Mouse (Mus musculus) midbrain, embryonic 16.5 days (tissue): ENCODE results near the gene Cd200r3. TPM values are rescaled to one million over a fixed set of nuclear protein-coding genes. Genes with fewer than 3 reads are reported as not detected.

Source experiments
- ATAC-seq: fragments of 200-750 bp; cut with Nextera tagmentation; 2 replicates; pipeline ENCODE4 v1.8.0; 2017; ENCODE audit warnings: moderate TSS enrichment
- H3K27ac ChIP-seq: fragments of 300-500 bp; sonication (generic); 2 replicates; pipeline ENCODE4 v1.5.1; 2014; ENCODE audit warnings: mild to moderate bottlenecking, low read length, mixed read lengths
- H3K27me3 ChIP-seq: fragments of 300-500 bp; sonication (generic); 2 replicates; pipeline ENCODE4 v1.6.1; 2014; ENCODE audit warnings: low read depth, low read length, mixed read lengths; ENCODE audit not compliant: control insufficient read depth, insufficient read depth
- H3K36me3 ChIP-seq: fragments of 300-500 bp; sonication (generic); 2 replicates; pipeline ENCODE4 v1.6.1; 2014; ENCODE audit warnings: mild to moderate bottlenecking, low read length, moderate library complexity, mixed read lengths; ENCODE audit not compliant: control insufficient read depth, insufficient read depth
- H3K4me1 ChIP-seq: fragments of 300-500 bp; sonication (generic); 2 replicates; pipeline ENCODE4 v1.6.1; 2014; ENCODE audit warnings: mild to moderate bottlenecking, low read length, mixed read lengths; ENCODE audit not compliant: control insufficient read depth, insufficient read depth
- H3K4me2 ChIP-seq: fragments of 300-500 bp; sonication (generic); 2 replicates; pipeline ENCODE4 v1.6.1; 2014; ENCODE audit warnings: mild to moderate bottlenecking, low read length, mixed read lengths
- H3K4me3 ChIP-seq: fragments of 300-500 bp; sonication (generic); 2 replicates; pipeline ENCODE4 v1.5.1; 2014; ENCODE audit warnings: low read depth, mild to moderate bottlenecking, low read length, moderate library complexity, mixed read lengths
- H3K9ac ChIP-seq: fragments of 300-500 bp; sonication (generic); 2 replicates; pipeline ENCODE4 v1.6.1; 2014; ENCODE audit warnings: low read depth, low read length, mixed read lengths
- H3K9me3 ChIP-seq: fragments of 300-500 bp; sonication (generic); replicated peaks from 2 replicates; pipeline ENCODE4 v1.6.1; 2014; ENCODE audit warnings: mild to moderate bottlenecking, low read length, mixed read lengths; ENCODE audit not compliant: control insufficient read depth, poor library complexity, severe bottlenecking
- WGBS: fragments of 180-500 bp; shearing (Covaris S2); extraction: QIAGEN DNeasy Blood & Tissue Kit; methylation state at CpG from one replicate; pipeline ENCODE4 v1.1.7; 2014; 5-methylcytosine and 5-hydroxymethylcytosine counted together
- polyA plus RNA-seq: library from polyadenylated mRNA; unstranded; fragments of >200 nt; fragmentation: Nextera tagmentation; extraction: Ambion mirVana; gene quantifications from 2 replicates; pipeline ENCODE4 v1.2.1, GENCODE M21; 2015

The Cd200r3 gene
- polyA plus RNA-seq, 1 experiment from 2014 or later, result not detected

- H3K4me3 ChIP-seq, result no peak overlapping the region
- no peaks in the 10 kb centered on the region for H3K36me3 ChIP-seq
- H3K27me3 ChIP-seq, result no peaks in the 10 kb centered on the region
- H3K27ac ChIP-seq, result no peak overlapping the region
- no peaks in the 10 kb centered on the region for H3K4me1 ChIP-seq
- no peak overlapping the region for H3K9ac ChIP-seq
- no peak for ATAC-seq
- no peaks in the 10 kb centered on the region for H3K9me3 ChIP-seq
- H3K4me2 ChIP-seq, result no peak overlapping the region
Observed at GRCm38 (mm10) chr16:44984111-44984510, 40.6 kb downstream of the Cd200r3 start.

DNA sequence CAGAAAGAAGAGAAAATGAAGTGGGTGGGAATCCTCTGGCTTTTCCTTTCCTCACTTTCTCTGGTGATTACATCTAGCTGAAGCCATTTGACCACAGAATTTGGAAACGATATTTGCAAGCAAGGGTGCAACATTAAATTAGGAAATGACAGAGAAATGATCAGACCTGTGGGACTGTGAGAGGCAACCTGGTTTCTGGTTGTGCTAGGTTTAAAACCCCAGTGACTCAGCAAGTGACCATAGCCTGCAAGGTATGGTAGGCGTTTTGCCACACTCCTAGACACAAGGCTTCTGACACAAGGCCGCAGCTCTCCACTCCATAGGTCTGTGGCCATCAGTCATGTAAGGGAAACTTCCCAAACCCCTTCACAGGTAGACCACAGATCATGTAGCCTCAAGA is 41.4 kb downstream of the Cd200r3 start:
- Histone ChIP-seq H3K4me2 (no peak overlapping the region), H3K9ac (no peak overlapping the region), H3K4me3 (no peak overlapping the region), H3K9me3 (no peaks in the 10 kb centered on the region), H3K27me3 (no peaks in the 10 kb centered on the region), H3K4me1 (no peaks in the 10 kb centered on the region), H3K27ac (no peak overlapping the region), H3K36me3 (no peaks in the 10 kb centered on the region)
- WGBS, result 85% methylated on average over 3 of the region's 3 CpGs
- ATAC-seq, result no peak

- H3K9ac ChIP-seq, result no peak overlapping the region
- no peak overlapping the region for H3K4me2 ChIP-seq
- H3K27ac ChIP-seq, result no peak overlapping the region
- no peaks in the 10 kb centered on the region for H3K9me3 ChIP-seq
- H3K27me3 ChIP-seq, result no peaks in the 10 kb centered on the region
- ATAC-seq, result no peak
- no peaks in the 10 kb centered on the region for H3K4me1 ChIP-seq
- 68% methylated on average over 2 of the region's 2 CpGs for WGBS
- no peak overlapping the region for H3K4me3 ChIP-seq
- H3K36me3 ChIP-seq, result no peaks in the 10 kb centered on the region
Observed at GRCm38 (mm10) chr16:44986029-44986428, 42.6 kb downstream of the Cd200r3 start.

DNA sequence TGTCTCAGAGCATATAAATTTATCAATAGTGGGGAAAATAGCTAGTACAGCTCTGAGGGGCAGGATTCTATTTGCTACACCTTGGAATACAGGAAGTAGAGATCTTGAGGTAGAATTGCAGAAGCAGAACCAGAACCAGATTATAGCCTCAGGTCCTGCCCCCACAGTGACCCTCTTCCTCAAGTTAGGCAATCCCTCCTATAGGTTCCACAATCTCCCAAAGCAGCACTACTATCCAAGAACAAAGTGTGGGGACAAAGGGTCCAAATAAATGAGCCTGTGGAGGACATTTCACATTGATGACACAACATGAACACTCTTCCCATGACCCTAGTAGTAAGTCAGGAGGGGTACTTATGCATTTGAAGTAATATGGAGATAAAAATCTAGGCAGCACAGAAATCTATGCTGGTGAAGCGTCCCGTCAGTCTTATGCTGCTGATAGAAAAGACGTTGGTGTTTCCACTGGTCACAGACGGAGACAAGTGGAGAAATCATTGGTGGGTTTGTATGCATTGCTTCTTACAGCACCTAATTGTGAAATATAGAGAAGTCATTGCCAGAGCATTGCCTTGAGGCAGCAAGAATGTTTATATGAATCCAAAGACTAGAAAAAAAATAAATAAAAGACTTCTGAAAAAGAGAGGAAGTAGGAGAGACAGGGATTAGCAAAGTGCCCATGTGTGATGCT is 45.3 kb downstream of the Cd200r3 start:
- ATAC-seq, result no peak
- WGBS, result 94% methylated on average over 4 of the region's 4 CpGs
- H3K27ac ChIP-seq, result no peak overlapping the region

DNA sequence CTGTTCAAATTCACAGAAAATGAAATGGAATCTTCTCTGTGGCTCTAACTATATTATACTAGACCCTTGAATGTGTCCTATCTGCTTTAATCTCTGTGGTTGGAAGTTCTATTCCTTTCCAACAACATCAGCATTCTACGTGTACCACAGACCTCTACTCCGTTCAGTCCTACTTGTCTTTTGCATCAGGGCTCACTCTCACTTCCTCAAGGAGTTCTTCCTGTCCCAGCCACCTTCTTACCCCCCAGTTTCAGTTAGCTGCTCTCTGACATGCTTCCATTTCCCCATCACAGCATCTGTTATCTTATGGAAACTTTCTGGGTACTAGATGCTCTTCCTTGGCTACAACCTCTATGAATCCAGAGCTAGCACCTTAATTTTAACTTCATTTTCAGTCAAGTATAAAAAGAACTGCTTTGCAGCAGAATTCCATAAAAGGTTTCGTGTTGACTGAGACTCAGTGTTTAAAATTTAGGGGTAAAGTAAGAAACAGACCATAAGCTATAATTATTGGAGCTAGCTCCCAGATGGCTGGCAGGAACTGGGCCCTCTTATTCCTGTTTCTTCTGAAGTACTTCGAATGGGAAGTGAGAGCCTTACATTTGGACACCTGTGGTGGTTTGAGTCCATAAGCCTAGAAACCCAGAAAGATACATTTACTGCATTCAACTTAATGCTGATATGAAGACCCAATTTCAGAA is 50.0 kb downstream of the Cd200r3 start:
- ATAC-seq, result no peak
- H3K4me2 ChIP-seq, result no peak overlapping the region
- H3K9ac ChIP-seq, result no peak overlapping the region
- H3K27ac ChIP-seq, result no peak overlapping the region
- H3K4me3 ChIP-seq, result no peak overlapping the region
- H3K36me3 ChIP-seq, result no peaks in the 10 kb centered on the region
- H3K9me3 ChIP-seq, result no peaks in the 10 kb centered on the region
- H3K27me3 ChIP-seq, result no peaks in the 10 kb centered on the region
- H3K4me1 ChIP-seq, result no peaks in the 10 kb centered on the region
- WGBS, result 91% methylated on average over 4 of the region's 4 CpGs

More for the DNA sequence above, 45.3 kb downstream of the Cd200r3 start:
- no peaks in the 10 kb centered on the region for H3K4me1 ChIP-seq
- no peaks in the 10 kb centered on the region for H3K27me3 ChIP-seq
- H3K36me3 ChIP-seq, result no peaks in the 10 kb centered on the region
- H3K9ac ChIP-seq, result no peak overlapping the region
- H3K4me2 ChIP-seq, result no peak overlapping the region
- H3K4me3 ChIP-seq, result no peak overlapping the region
- H3K9me3 ChIP-seq, result no peaks in the 10 kb centered on the region

DNA sequence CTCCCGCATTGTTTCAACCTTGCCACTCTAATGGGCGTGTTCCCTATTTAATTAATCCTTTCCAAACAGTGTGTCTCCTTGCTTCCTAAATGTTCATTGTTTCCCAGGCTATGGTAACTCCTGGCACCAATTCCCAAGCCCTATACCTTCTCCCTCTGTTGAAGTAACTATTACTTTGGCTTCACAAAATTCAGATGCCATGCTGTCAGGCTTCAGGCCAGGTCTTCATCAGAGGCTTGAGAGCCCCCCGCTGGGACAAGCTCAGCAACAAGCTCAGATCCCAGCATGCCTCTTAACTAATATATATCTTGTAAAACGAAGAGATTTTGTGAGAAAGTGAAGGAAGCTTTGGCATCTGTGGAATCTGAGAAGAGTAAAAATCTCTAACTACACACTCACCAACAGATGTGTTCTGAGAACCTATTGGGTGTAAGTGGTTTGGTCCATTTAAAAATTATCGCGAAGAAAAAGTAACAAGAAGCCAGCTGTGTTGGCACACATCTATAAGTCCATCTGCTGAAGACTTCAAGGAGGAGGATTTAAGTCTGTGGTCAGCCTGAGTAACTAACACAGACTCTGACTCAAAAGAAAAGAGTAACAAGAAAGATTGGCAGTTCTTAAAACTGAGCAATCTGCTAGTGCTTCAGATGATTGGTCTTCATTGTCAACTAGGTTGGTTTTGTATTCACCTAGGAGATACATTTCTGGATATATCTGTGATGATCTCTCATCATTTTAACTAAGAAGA is 50.9 kb downstream of the Cd200r3 start:
- H3K9me3 ChIP-seq, result no peaks in the 10 kb centered on the region
- no peaks in the 10 kb centered on the region for H3K36me3 ChIP-seq
- no peaks in the 10 kb centered on the region for H3K27me3 ChIP-seq
- H3K27ac ChIP-seq, result no peak overlapping the region
- no peak overlapping the region for H3K9ac ChIP-seq
- no peaks in the 10 kb centered on the region for H3K4me1 ChIP-seq
- 80% methylated on average over 6 of the region's 6 CpGs for WGBS
- ATAC-seq, result no peak
- H3K4me3 ChIP-seq, result no peak overlapping the region
- no peak overlapping the region for H3K4me2 ChIP-seq

DNA sequence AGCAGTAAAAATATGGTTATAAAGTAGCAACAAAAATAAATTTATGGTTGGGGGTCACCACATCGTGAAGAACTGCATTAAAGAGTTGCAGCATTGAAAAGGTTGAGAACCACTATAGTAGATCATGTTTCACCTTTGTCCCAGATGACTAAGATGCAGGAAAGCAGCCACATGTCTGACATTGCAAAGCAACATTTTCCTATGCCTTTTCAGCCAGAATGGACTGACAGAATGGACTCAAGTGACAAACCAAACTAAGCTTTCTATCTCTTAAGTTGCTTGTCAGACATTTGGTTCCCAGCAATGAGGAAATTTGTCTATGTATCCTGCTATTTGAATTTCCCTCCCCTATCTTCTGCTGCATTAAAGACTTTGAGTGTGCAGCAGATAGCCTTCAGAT is 51.6 kb downstream of the Cd200r3 start:
- WGBS, result 72% methylated on average over 1 of the region's 1 CpGs
- H3K27me3 ChIP-seq, result no peaks in the 10 kb centered on the region
- ATAC-seq, result no peak

GRCm38 (mm10) chr16:44996701-44997100 is 53.2 kb downstream of the Cd200r3 start:
- H3K27me3 ChIP-seq, result no peaks in the 10 kb centered on the region
- 88% methylated on average over 1 of the region's 1 CpGs for WGBS
- no peak overlapping the region for H3K4me3 ChIP-seq
- H3K9ac ChIP-seq, result no peak overlapping the region
- H3K27ac ChIP-seq, result no peak overlapping the region
- no peak overlapping the region for H3K4me2 ChIP-seq
- no peaks in the 10 kb centered on the region for H3K36me3 ChIP-seq
- H3K4me1 ChIP-seq, result no peaks in the 10 kb centered on the region
- no peak for ATAC-seq
- no peaks in the 10 kb centered on the region for H3K9me3 ChIP-seq

More for the DNA sequence above, 51.6 kb downstream of the Cd200r3 start:
- Histone ChIP-seq H3K36me3 (no peaks in the 10 kb centered on the region), H3K9ac (no peak overlapping the region), H3K9me3 (no peaks in the 10 kb centered on the region), H3K4me2 (no peak overlapping the region), H3K4me3 (no peak overlapping the region), H3K27ac (no peak overlapping the region), H3K4me1 (no peaks in the 10 kb centered on the region)

DNA sequence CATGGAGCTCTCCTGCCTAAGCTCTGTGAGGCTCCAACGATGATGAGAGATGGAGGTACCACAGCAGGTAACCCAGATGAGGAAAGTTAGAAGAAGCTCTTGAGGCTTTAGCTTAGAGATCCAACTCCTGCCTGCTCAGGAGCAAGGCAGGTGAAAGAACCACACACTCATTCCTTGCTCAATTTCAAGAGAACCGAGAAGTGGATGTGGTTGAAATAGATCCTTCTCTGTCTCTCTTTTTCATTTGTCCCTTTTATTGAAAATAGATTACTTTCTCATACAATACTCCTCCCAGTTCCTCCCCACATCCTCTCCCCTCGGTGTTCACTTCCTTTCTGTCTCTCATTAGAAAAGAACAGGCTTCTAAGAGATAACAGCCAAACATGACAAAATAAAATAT is 56.1 kb downstream of the Cd200r3 start:
- Histone ChIP-seq H3K9me3 (no peaks in the 10 kb centered on the region), H3K4me3 (no peak overlapping the region), H3K27me3 (no peaks in the 10 kb centered on the region), H3K4me1 (no peaks in the 10 kb centered on the region), H3K27ac (no peak overlapping the region), H3K4me2 (no peak overlapping the region), H3K36me3 (no peaks in the 10 kb centered on the region), H3K9ac (no peak overlapping the region)
- ATAC-seq, result no peak
- 78% methylated on average over 3 of the region's 3 CpGs for WGBS
